Mouse (Mus musculus): ENCODE data around the gene Trim29.

Gene Trim29

GRCm38 (mm10) chr9:43383871-43384270 lies 73.2 kb downstream of the Trim29 start:
- in situ Hi-C loops (cut with MboI, MseI): loop anchor here (10.0 kb wide), 1 partner anchor 1951 kb away; no protein-coding TSS in a partner anchor

GRCm38 (mm10) chr9:43384400-43384799 lies 73.8 kb downstream of the Trim29 start:
- in situ Hi-C loops (cut with MboI, MseI): loop anchor here (10.0 kb wide), 1 partner anchor 1950 kb away; no protein-coding TSS in a partner anchor

Data from T-helper 2 cell (primary cell).